Mouse (Mus musculus): ENCODE measurements around the gene Grm4.
A peak's percentile ranks its signal among the peaks of the same experiment; 100 is the strongest.

Grm4 gene

DNA sequence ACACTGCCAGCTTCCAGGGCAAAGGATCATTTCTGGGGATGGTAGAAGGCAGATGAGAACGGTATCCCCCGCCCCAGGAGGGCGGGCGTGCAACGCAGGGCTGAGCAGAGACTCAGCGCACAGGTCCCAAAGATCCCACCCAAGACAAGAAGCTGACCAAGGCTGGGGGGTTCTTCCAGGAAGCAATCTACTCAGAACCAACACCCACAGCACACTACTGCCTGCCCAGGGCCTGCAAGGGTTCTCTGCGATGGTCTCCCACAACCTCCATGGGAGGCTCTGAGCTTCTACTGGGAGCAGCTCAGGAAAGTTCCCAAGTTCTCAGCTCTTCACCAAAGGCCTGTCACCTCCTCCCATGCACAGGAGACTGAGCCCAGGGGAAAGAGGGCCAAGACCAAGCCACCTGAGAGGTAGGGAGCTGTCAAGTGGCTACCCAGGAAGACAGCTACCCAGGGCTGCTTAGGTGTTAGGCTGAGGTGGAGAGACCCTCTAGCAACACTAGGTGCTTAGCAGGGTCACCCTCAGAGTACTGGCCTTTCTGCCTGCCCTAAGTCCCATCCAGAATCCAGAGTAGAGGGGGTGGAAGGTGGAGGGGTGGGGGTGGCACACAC is 10.0 kb downstream of the Grm4 start:
- DNase-seq: no peak

DNA sequence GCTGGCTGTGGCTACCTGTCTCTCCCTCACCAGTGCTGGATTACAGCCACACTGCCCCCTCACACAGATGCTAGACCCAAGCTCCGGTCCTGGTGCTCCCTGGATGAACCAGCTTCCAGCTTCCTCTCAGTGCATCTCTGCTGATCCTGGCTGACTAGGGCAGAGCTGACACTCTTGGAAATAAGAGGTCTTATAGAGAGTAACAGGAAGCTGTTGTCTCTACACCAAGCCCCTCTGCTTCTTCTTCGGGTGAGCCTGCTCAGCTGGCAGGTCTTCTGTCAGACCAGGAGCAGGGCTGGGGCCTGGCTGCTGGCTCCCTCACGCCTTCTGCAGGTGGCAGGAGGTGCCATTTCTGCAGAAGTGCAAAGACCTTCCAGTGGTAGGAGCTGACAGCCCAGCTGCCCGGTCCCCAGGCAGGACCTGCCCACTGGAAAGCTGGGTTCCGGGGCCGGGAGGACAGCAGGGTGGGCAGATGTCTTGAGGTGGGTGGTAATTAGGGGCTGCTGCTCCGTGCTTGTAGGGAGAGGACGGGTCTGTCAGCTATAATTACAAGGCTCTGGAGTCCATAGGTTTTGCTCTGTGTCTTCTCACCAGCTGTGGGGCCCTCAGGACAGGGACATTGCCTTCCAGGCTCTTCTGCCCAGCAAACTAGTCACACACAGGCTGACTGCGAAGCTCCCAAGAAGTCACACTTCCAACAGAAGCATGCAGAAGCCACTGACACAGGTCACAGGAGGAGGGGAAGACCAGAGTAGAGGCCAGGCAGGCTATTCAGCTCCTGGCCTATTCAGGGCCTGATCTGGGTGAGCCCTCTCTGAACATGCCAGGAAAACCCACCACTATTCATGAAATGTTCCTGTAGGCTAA is 10.7 kb downstream of the Grm4 start:
- no peak for DNase-seq

GRCm38 (mm10) chr17:27509056-27509455 is 12.1 kb downstream of the Grm4 start:
- no peak for DNase-seq

GRCm38 (mm10) chr17:27508513-27508912 is 12.7 kb downstream of the Grm4 start:
- DNase-seq: no peak

DNA sequence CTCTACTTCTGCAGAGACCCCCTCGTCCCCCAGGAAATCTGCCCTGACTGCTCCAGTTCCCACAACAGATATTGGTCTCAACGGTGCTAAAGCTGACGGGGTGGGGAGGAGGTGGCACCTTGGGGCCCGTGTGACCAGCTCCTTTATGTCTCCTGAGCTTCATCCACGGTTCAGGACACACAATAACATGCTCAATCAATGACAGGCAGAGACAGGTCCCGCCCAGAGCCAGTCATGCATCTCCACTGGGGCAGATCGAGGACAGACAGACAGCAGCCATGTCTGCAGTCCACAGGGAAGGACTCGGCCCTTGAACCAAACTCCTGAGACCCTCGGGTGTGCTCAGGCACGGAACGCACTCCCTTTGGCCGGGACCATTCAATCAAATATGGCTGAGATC is 13.2 kb downstream of the Grm4 start:
- DNase-seq: no peak

GRCm38 (mm10) chr17:27507591-27507945 is 13.6 kb downstream of the Grm4 start:
- DNase-seq: no peak

- no peak for DNase-seq
These were observed 14.2 kb downstream of the Grm4 start for GRCm38 (mm10) chr17:27506871-27507590.

GRCm38 (mm10) chr17:27506362-27506761 is 14.8 kb downstream of the Grm4 start:
- DNase-seq: no peak

DNA sequence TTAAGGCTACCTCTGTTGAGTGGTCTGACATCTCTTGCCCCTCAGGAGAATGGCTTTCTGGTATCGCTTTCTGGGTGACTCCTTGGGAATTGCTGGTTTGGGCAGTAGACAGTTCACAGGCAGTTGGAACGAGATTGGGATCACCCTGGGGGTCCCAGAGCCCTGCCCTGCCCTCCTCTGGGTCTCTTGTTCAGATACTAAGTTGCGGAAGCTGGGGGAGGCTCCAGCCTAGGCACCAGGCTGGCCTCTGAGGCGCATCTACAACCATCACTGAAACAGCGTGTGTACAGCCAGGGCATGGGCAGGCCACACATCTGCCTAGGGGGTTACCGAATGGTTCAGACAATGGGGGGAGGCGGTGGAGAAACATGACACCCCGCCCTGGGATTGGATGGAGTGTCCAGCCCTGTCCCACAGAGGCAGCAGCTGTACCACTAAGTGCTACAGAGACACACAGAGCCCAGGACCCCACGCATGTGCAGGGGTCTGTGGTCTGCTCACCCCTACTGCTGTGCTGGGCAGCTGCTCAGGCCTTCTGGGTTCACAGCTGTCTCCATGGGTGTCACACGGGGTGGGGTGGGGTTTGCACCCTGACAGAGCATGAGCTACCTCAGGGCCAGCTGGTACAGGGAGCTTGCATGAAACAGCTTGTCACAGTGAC is 15.9 kb downstream of the Grm4 start:
- no peak for DNase-seq

DNA sequence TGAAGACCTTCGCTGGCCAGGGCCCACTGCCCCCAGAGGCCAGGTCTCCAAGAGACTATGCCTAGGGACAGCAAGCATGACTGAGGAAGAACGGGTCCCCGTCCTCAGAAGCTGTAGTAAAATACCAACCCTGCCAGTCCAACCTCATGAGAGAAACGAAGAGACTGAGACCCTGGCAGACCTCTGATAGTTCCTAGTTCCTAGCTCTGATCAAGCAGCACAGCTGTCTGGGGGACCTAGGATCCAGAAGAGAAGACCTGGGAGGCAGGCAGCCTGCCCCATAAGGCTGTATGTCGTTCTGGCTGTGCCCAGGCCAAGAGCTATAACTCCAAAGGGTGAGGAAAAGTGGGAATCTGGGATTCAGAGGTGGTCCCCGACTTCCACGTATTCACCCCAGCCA is 17.3 kb downstream of the Grm4 start:
- no peak for DNase-seq

GRCm38 (mm10) chr17:27502736-27503445 is 18.3 kb downstream of the Grm4 start:
- no peak for DNase-seq

GRCm38 (mm10) chr17:27502288-27502687 is 18.9 kb downstream of the Grm4 start:
- no peak for DNase-seq

- DNase-seq: peak; percentile 13 to 18
These were observed 19.6 kb downstream of the Grm4 start for GRCm38 (mm10) chr17:27501331-27502251.

GRCm38 (mm10) chr17:27500811-27501210 is 20.4 kb downstream of the Grm4 start:
- DNase-seq: no peak

DNA sequence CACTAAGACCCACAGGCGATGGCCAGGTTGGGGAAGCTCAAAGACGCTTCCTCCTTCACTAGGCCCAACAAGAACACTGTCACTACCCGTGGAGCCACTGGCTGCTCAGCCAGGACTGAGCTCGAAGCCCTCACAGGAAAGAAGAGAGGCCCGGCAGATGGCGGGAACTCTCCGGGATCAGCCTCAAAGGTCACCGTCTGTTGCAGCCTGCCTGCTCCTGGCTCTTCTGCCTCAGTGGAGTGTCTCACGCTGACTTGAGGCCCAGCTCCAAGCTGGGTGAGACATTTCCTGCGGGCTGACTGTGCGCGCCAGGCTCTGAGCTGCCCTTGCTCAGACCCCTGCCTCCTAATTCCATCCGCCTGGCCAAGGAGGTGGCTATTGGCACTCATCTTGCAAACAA is 22.1 kb downstream of the Grm4 start:
- DNase-seq: no peak

DNA sequence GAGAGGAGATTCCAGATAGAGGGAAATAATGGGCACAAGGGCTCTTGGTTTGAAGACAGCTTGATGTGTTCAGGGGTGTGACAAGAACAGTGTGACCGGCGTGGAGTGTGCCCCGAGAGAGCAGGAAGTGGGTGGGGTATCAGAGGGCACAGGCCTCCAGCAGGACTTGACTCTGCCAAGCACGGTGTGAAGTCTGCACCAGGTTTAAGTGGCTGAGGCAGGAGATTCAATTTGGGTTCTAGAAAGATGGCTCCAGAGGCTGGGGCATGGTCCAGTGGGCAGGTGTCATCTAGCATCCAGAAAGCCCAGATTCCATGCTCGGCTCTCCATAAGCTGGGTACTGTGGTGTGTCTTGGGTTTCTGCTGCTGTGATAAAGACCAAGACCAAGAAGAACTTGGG is 23.4 kb downstream of the Grm4 start:
- no peak for DNase-seq

DNA sequence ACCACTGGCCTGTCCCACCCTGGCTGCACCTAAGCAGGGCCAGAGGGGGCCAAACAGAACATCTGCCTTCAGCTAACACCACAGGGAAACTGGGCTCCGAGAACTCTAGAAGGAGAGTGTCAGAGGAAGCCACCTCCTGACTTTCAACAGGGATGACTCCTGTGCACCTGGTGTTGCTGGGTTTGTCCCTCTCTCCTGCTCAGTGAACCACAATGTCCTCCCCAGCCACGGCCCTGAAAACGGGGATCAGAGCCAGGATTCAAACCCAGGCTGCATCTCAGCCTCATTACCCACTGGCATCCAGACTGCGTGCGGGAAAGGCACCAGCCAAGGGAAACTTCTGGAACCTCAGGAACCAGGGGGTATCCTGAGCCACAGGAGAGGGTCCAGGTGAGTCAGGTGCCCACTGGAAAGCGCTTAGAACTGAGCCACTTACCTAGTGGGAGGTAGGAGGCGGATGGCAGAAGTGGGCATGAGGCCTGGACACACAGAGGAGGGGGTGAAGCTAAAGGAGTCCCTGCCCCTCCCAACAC is 26.1 kb downstream of the Grm4 start:
- DNase-seq: no peak

DNA sequence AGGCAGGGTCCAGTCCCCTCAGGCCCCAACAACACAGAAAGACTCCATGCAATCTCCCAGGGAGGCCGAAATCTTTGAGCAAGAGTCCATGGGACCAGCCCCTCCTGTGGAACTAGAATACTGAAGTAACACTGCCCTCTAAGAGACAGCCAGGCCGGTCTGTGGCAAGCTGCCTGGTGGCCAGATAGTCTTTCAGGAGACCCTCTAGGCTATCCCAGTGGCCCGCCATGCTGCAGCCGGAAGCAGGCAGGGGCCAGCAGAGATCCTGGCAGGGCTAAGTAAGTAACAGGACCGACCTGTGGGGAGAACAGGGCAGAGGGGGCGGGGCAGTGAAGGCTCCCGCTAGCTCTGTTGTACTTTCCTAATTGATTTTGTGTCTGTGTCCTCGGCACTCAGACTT is 27.2 kb downstream of the Grm4 start:
- no peak for DNase-seq

DNA sequence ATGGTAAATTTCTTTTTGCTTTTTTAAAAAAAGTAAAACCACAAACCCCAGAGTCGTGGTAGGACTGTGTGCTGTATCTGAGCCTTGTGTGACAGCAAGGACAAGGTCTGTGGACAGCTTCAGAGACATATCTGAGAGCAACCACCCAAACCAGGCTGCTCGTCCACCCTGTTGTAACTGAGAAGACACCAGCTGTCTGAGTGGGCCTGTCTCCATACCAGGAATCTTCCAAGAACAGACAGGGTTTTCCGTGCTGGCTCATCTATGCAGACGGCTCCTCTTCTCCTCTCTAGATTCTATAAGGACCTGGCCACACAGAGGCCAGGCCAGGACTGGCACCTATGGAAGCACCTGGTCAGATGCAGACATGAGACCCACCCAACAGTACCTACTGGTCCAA is 27.8 kb downstream of the Grm4 start:
- DNase-seq: no peak

DNA sequence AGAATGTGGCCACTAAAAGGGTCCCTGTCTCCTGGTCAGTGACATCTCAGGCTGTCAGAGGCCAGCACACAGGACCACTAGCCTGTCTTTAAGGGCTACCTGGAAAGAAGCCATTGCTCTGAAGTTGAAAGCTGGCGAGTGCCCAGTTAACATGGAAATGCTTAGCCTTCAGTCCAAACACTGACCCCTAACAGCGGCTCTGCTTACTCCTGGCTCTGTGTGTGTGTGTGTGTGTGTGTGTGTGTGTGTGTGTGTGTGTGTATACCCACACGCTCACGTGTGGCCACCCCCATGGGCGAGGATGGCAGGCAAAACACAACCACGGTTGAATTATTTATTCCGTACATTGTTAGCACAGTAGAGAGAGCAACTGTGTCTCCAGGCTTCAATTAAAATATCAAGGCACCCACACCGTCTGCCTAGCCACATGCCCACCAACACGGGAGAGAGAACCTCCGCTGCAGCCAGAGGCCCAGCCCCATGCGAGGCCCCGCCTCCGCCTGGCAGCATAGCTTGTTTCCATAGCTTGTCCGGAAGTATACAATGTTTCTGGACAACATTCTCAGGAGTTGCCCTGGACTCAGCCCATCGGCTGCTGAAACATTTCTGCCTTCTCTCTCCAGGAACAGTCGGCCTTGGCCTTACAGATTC is 32.9 kb downstream of the Grm4 start:
- no peak for DNase-seq

GRCm38 (mm10) chr17:27485940-27486339 is 35.3 kb downstream of the Grm4 start:
- no peak for DNase-seq
